Mouse (Mus musculus) liver, embryonic 16.5 days (tissue): ENCODE results near the gene Eddm3b. TPM values are rescaled to one million over a fixed set of nuclear protein-coding genes. Genes with fewer than 3 reads are reported as not detected.

ENCODE experiments used
- ATAC-seq: fragments of 200-750 bp; cut with Nextera tagmentation; 2 replicates; pipeline ENCODE4 v1.8.0; 2017; ENCODE audit warnings: low read depth, mild to moderate bottlenecking, moderate number of reproducible peaks, moderate library complexity
- H3K27ac ChIP-seq: fragments of 300-500 bp; sonication (generic); 2 replicates; pipeline ENCODE4 v1.5.1; 2014; ENCODE audit warnings: mild to moderate bottlenecking, low read length
- H3K27me3 ChIP-seq: fragments of 300-500 bp; sonication (generic); 2 replicates; pipeline ENCODE4 v1.6.1; 2014; ENCODE audit warnings: low read depth, low read length, mixed read lengths; ENCODE audit not compliant: control insufficient read depth, insufficient read depth
- H3K36me3 ChIP-seq: fragments of 300-500 bp; sonication (generic); 2 replicates; pipeline ENCODE4 v1.6.1; 2014; ENCODE audit warnings: mild to moderate bottlenecking; ENCODE audit not compliant: control insufficient read depth, insufficient read depth
- H3K4me1 ChIP-seq: fragments of 300-500 bp; sonication (generic); 2 replicates; pipeline ENCODE4 v1.6.1; 2014; ENCODE audit warnings: low read depth, low read length, mixed read lengths; ENCODE audit not compliant: control insufficient read depth
- H3K4me2 ChIP-seq: fragments of 300-500 bp; sonication (generic); 2 replicates; pipeline ENCODE4 v1.6.1; 2014; ENCODE audit warnings: low read depth, low read length, mixed read lengths
- H3K4me3 ChIP-seq: fragments of 300-500 bp; sonication (generic); 2 replicates; pipeline ENCODE4 v1.5.1; 2014; ENCODE audit warnings: low read depth, mild to moderate bottlenecking, low read length
- H3K9ac ChIP-seq: fragments of 300-500 bp; sonication (generic); 2 replicates; pipeline ENCODE4 v1.6.1; 2014; ENCODE audit warnings: low read depth, low read length
- H3K9me3 ChIP-seq: fragments of 300-500 bp; sonication (generic); replicated peaks from 2 replicates; pipeline ENCODE4 v1.6.1; 2016; ENCODE audit warnings: low read length; ENCODE audit not compliant: control insufficient read depth
- WGBS: fragments of 180-500 bp; shearing (Covaris S2); extraction: QIAGEN DNeasy Blood & Tissue Kit; methylation state at CpG from one replicate; pipeline ENCODE4 v1.1.7; 2014; ENCODE audit not compliant: insufficient replicate concordance; 5-methylcytosine and 5-hydroxymethylcytosine counted together
- polyA plus RNA-seq: library from polyadenylated mRNA; unstranded; fragments of >200 nt; fragmentation: Nextera tagmentation; extraction: Ambion mirVana; gene quantifications from 2 replicates; pipeline ENCODE4 v1.2.1, GENCODE M21; 2015

Gene Eddm3b
- polyA plus RNA-seq, 1 experiment from 2014 or later, result not detected

- Histone ChIP-seq H3K27ac (no peak overlapping the region), H3K4me3 (no peak overlapping the region), H3K9me3 (no peaks in the 10 kb centered on the region), H3K4me1 (peaks cover 49% of the 10 kb centered on the region), H3K36me3 (no peaks in the 10 kb centered on the region), H3K27me3 (peaks cover 19% of the 10 kb centered on the region), H3K9ac (no peak overlapping the region), H3K4me2 (no peak overlapping the region)
- WGBS, result 66% methylated on average over 2 of the region's 2 CpGs
- no peak for ATAC-seq
Measured at GRCm38 (mm10) chr14:51085086-51085485, 29.1 kb upstream of the Eddm3b start.

- no peak overlapping the region for H3K9ac ChIP-seq
- no peak for ATAC-seq
- H3K4me3 ChIP-seq, result no peak overlapping the region
- peaks cover 55% of the 10 kb centered on the region for H3K4me1 ChIP-seq
- H3K9me3 ChIP-seq, result no peaks in the 10 kb centered on the region
- peaks cover 18% of the 10 kb centered on the region for H3K27me3 ChIP-seq
- H3K36me3 ChIP-seq, result no peaks in the 10 kb centered on the region
- 59% methylated on average over 4 of the region's 4 CpGs for WGBS
- H3K27ac ChIP-seq, result no peak overlapping the region
- no peak overlapping the region for H3K4me2 ChIP-seq
Measured at GRCm38 (mm10) chr14:51085911-51086310, 28.3 kb upstream of the Eddm3b start.

- Histone ChIP-seq H3K4me2 (peak overlapping the region; percentile 92), H3K9me3 (no peaks in the 10 kb centered on the region), H3K4me3 (peak overlapping the region; percentile 77), H3K27ac (no peak overlapping the region), H3K9ac (peak overlapping the region; percentile 56; the same call in 1 of the 2 replicates), H3K4me1 (peaks cover 57% of the 10 kb centered on the region), H3K27me3 (peaks cover 11% of the 10 kb centered on the region), H3K36me3 (no peaks in the 10 kb centered on the region)
- no peak for ATAC-seq
- WGBS, result 16% methylated on average over 9 of the region's 9 CpGs
Measured at GRCm38 (mm10) chr14:51087762-51088161, 26.5 kb upstream of the Eddm3b start.

GRCm38 (mm10) chr14:51088166-51088969 lies 25.9 kb upstream of the Eddm3b start:
- H3K4me2 ChIP-seq, result peak overlapping the region; percentile 92
- peak overlapping the region; percentile 78 for H3K27ac ChIP-seq
- peak overlapping the region; percentile 65 for H3K9ac ChIP-seq
- H3K4me3 ChIP-seq, result peak overlapping the region; percentile 77
- peaks cover 5% of the 10 kb centered on the region for H3K27me3 ChIP-seq
- H3K36me3 ChIP-seq, result no peaks in the 10 kb centered on the region
- ATAC-seq, result peak; percentile 47
- H3K9me3 ChIP-seq, result no peaks in the 10 kb centered on the region
- 1% methylated on average over 23 of the region's 23 CpGs for WGBS
- peaks cover 53% of the 10 kb centered on the region for H3K4me1 ChIP-seq

- Histone ChIP-seq H3K27me3 (no peaks in the 10 kb centered on the region; the same call in 1 of the 2 replicates), H3K9ac (peak overlapping the region; percentile 65), H3K4me3 (peak overlapping the region; percentile 77), H3K4me2 (peak overlapping the region; percentile 92), H3K27ac (peak overlapping the region; percentile 78), H3K9me3 (no peaks in the 10 kb centered on the region), H3K36me3 (no peaks in the 10 kb centered on the region), H3K4me1 (peaks cover 53% of the 10 kb centered on the region)
- under 1% methylated on average over 34 of the region's 34 CpGs for WGBS
- ATAC-seq, result peak; percentile 90
Measured at GRCm38 (mm10) chr14:51088970-51089673, 25.1 kb upstream of the Eddm3b start.

- H3K27ac ChIP-seq, result peak overlapping the region; percentile 78
- peak overlapping the region; percentile 92 for H3K4me2 ChIP-seq
- H3K4me3 ChIP-seq, result peak overlapping the region; percentile 77
- H3K27me3 ChIP-seq, result no peaks in the 10 kb centered on the region
- H3K9me3 ChIP-seq, result no peaks in the 10 kb centered on the region
- no peaks in the 10 kb centered on the region for H3K36me3 ChIP-seq
- peak overlapping the region; percentile 61 for H3K9ac ChIP-seq
- peaks cover 47% of the 10 kb centered on the region for H3K4me1 ChIP-seq
- under 1% methylated on average over 15 of the region's 15 CpGs for WGBS
- ATAC-seq, result no peak
Measured at GRCm38 (mm10) chr14:51089674-51090076, 24.6 kb upstream of the Eddm3b start.

DNA sequence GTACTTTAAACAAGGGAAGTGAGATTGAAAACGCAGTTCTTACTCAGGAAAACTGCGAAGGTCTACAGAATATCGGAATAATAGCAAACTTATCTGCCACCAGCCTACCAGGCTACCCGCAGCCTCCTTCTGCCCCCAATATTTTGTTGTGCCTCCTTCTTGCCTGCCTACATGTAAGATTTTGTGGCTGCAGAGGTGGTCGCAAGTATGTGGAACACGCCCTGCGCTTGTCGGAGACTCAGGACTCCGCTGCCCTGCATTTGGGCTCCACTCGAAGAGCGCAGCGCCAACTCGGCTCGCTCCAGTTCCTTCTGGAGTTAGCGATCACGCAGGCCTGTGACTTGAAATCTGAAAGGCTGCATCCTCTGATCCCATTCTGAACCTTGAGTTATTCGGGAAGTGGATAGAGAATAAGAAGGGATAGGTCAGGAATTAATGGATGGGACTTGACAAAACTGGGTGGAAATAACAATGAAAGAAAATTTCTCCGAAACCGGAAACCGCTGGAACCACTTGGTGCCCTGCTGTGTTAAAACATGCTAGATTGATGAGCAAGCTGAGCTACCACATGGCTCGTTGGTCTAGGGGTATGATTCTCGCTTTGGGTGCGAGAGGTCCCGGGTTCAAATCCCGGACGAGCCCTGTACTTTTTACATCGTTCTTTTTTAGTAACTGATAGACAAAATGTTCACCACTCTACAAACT lies 24.0 kb upstream of the Eddm3b start:
- under 1% methylated on average over 27 of the region's 27 CpGs for WGBS
- peak; percentile 14 for ATAC-seq
- Histone ChIP-seq H3K4me2 (peak overlapping the region; percentile 92), H3K4me3 (peak overlapping the region; percentile 77), H3K27me3 (no peaks in the 10 kb centered on the region), H3K27ac (peak overlapping the region; percentile 78), H3K36me3 (no peaks in the 10 kb centered on the region), H3K9ac (peak overlapping the region; percentile 61), H3K4me1 (peaks cover 42% of the 10 kb centered on the region), H3K9me3 (no peaks in the 10 kb centered on the region)

- no peak for ATAC-seq
- Histone ChIP-seq H3K9me3 (no peaks in the 10 kb centered on the region), H3K36me3 (no peaks in the 10 kb centered on the region), H3K4me2 (peak within 1 kb of the TSS; percentile 92), H3K4me1 (peaks cover 37% of the 10 kb centered on the region), H3K27ac (peak within 1 kb of the TSS; percentile 78), H3K4me3 (peak within 1 kb of the TSS; percentile 77), H3K9ac (peak within 1 kb of the TSS; percentile 61), H3K27me3 (no peaks in the 10 kb centered on the region)
- WGBS, result 8% methylated on average over 33 of the region's 33 CpGs
Measured at GRCm38 (mm10) chr14:51090921-51091900, 23.0 kb upstream of the Eddm3b start, which contains the start of the genes Rnase4 and Ang. Gene Rnase4 (plus strand): TSS chr14:51091077. Gene Ang (plus strand): TSS chr14:51091150.
